Mouse (Mus musculus) bone marrow macrophage, adult 2 months (primary cell): ENCODE measurements around the gene Vgll4.

ENCODE experiments used
- CTCF ChIP-seq: IDR thresholded peaks from 2 replicates; pipeline ENCODE4 v1.5.1; 2012; ENCODE audit warnings: low read depth, mild to moderate bottlenecking, low read length, moderate library complexity
- POLR2A ChIP-seq: IDR thresholded peaks from 2 replicates; pipeline ENCODE4 v1.6.1; 2012; ENCODE audit warnings: mild to moderate bottlenecking, low read depth, low read length, borderline replicate concordance

- TF ChIP-seq POLR2A (no peak), CTCF (no peak)
Observed at GRCm38 (mm10) chr6:114966396-114967154, 3.2 kb downstream of the Vgll4 start.
